Mouse (Mus musculus) myocyte (in vitro differentiated cells): ENCODE results near the gene Pwwp2a.

Experiments used
- MYOG ChIP-seq, 3 experiments: IDR thresholded peaks; one replicate each; pipeline ENCODE4 v1.6.1; 2011; ENCODE audit warnings: control low read depth in 2 of 3, low read depth in 2 of 3, mild to moderate bottlenecking in 2 of 3; ENCODE audit not compliant: insufficient read length in 2 of 3, control insufficient read depth in 1 of 3, insufficient read depth in 1 of 3
- POLR2A ChIP-seq: IDR thresholded peaks from one replicate; pipeline ENCODE4 v1.6.1; 2011; ENCODE audit warnings: low read depth, mild to moderate bottlenecking, control low read depth, moderate library complexity; ENCODE audit not compliant: insufficient read length
- SRF ChIP-seq: IDR thresholded peaks from one replicate; pipeline ENCODE4 v1.6.1; 2011; ENCODE audit warnings: low read depth; ENCODE audit not compliant: control insufficient read depth, insufficient read length

GRCm38 (mm10) chr11:43728737-43729301 lies 47.0 kb downstream of the Pwwp2a start:
- no peak for TF ChIP-seq MYOG (IDR thresholded peaks at IDR 0.05; ENCODE audit: control insufficient read depth in 1 of 3, insufficient read depth in 1 of 3, insufficient read length in 2 of 3, low read depth in 2 of 3)
- no peak for TF ChIP-seq POLR2A
- TF ChIP-seq SRF = no peak
